Mouse (Mus musculus) lung, embryonic 16.5 days (tissue): ENCODE measurements at regions not wholly inside any gene's neighbourhood (a gene's known extent, or its start where the extent isn't known, plus 50 kb on each side); places are given as distances from the start of the nearest gene placed in this dataset.

ENCODE experiments used
- ATAC-seq: fragments of 200-750 bp; cut with Nextera tagmentation; 2 replicates; pipeline ENCODE4 v1.8.0; 2017; ENCODE audit warnings: low read depth, mild to moderate bottlenecking, moderate library complexity
- H3K27ac ChIP-seq: fragments of 300-500 bp; sonication (generic); 2 replicates; pipeline ENCODE4 v1.5.1; 2014; ENCODE audit warnings: mild to moderate bottlenecking, control low read depth, low read length
- H3K27me3 ChIP-seq: fragments of 300-500 bp; sonication (generic); 2 replicates; pipeline ENCODE4 v1.6.1; 2014; ENCODE audit warnings: low read depth, low read length, mixed read lengths; ENCODE audit not compliant: control insufficient read depth, insufficient read depth
- H3K36me3 ChIP-seq: fragments of 300-500 bp; sonication (generic); 2 replicates; pipeline ENCODE4 v1.6.1; 2014; ENCODE audit warnings: low read length; ENCODE audit not compliant: control insufficient read depth, insufficient read depth
- H3K4me1 ChIP-seq: fragments of 300-500 bp; sonication (generic); replicated peaks from 2 replicates; pipeline ENCODE4 v1.6.1; 2014; ENCODE audit warnings: low read length, mixed read lengths; ENCODE audit not compliant: control insufficient read depth, insufficient read depth
- H3K4me2 ChIP-seq: fragments of 300-500 bp; sonication (generic); 2 replicates; pipeline ENCODE4 v1.6.1; 2014; ENCODE audit warnings: low read depth, low read length, control low read depth
- H3K4me3 ChIP-seq: fragments of 300-500 bp; sonication (generic); 2 replicates; pipeline ENCODE4 v1.5.1; 2014; ENCODE audit warnings: mild to moderate bottlenecking, low read length, control low read depth
- H3K9ac ChIP-seq: fragments of 300-500 bp; sonication (generic); 2 replicates; pipeline ENCODE4 v1.6.1; 2014; ENCODE audit warnings: low read length, control low read depth
- H3K9me3 ChIP-seq: fragments of 300-500 bp; sonication (generic); 2 replicates; pipeline ENCODE4 v1.6.1; 2016; ENCODE audit warnings: low read length; ENCODE audit not compliant: control insufficient read depth
- WGBS: fragments of 180-500 bp; shearing (Covaris S2); extraction: QIAGEN DNeasy Blood & Tissue Kit; methylation state at CpG from one replicate; pipeline ENCODE4 v1.1.7; 2014; 5-methylcytosine and 5-hydroxymethylcytosine counted together

GRCm38 (mm10) chr7:82970599-82970998 lies 103.5 kb downstream of the Mex3b start:
- no peaks in the 10 kb centered on the region for H3K27me3 ChIP-seq
- no peak for ATAC-seq
- H3K36me3 ChIP-seq, result no peaks in the 10 kb centered on the region
- no peak overlapping the region for H3K4me2 ChIP-seq
- H3K9ac ChIP-seq, result no peak overlapping the region
- no peak overlapping the region for H3K4me3 ChIP-seq
- H3K9me3 ChIP-seq, result no peaks in the 10 kb centered on the region
- H3K4me1 ChIP-seq, result no peaks in the 10 kb centered on the region
- H3K27ac ChIP-seq, result no peak overlapping the region
- 83% methylated on average over 1 of the region's 1 CpGs for WGBS

- Histone ChIP-seq H3K27me3 (no peaks in the 10 kb centered on the region), H3K4me2 (no peak overlapping the region), H3K4me3 (no peak overlapping the region), H3K9me3 (no peaks in the 10 kb centered on the region), H3K9ac (no peak overlapping the region), H3K36me3 (no peaks in the 10 kb centered on the region), H3K4me1 (no peaks in the 10 kb centered on the region), H3K27ac (no peak overlapping the region)
- 90% methylated on average over 5 of the region's 5 CpGs for WGBS
- ATAC-seq, result no peak
These were observed 104.1 kb downstream of the Mex3b start for GRCm38 (mm10) chr7:82971244-82971643.

GRCm38 (mm10) chr7:82972214-82973006 lies 105.3 kb downstream of the Mex3b start:
- no peak overlapping the region for H3K27ac ChIP-seq
- H3K4me2 ChIP-seq, result no peak overlapping the region
- H3K4me1 ChIP-seq, result no peaks in the 10 kb centered on the region
- WGBS, result 50% methylated on average over 12 of the region's 12 CpGs
- ATAC-seq, result no peak
- H3K9ac ChIP-seq, result no peak overlapping the region
- H3K36me3 ChIP-seq, result no peaks in the 10 kb centered on the region
- no peak overlapping the region for H3K4me3 ChIP-seq
- no peaks in the 10 kb centered on the region for H3K27me3 ChIP-seq
- H3K9me3 ChIP-seq, result no peaks in the 10 kb centered on the region

GRCm38 (mm10) chr7:82990708-82991107 lies 123.6 kb downstream of the Mex3b start:
- Histone ChIP-seq H3K9me3 (no peaks in the 10 kb centered on the region), H3K4me3 (no peak overlapping the region), H3K27ac (no peak overlapping the region), H3K36me3 (no peaks in the 10 kb centered on the region), H3K27me3 (no peaks in the 10 kb centered on the region), H3K4me1 (no peaks in the 10 kb centered on the region), H3K4me2 (no peak overlapping the region), H3K9ac (no peak overlapping the region)
- ATAC-seq, result no peak

GRCm38 (mm10) chr7:82993136-82993535 lies 126.0 kb downstream of the Mex3b start:
- no peak for ATAC-seq
- H3K27me3 ChIP-seq, result no peaks in the 10 kb centered on the region
- no peaks in the 10 kb centered on the region for H3K36me3 ChIP-seq
- H3K4me3 ChIP-seq, result no peak overlapping the region
- H3K9me3 ChIP-seq, result no peaks in the 10 kb centered on the region
- 61% methylated on average over 5 of the region's 5 CpGs for WGBS
- H3K4me1 ChIP-seq, result no peaks in the 10 kb centered on the region
- no peak overlapping the region for H3K4me2 ChIP-seq
- no peak overlapping the region for H3K9ac ChIP-seq
- H3K27ac ChIP-seq, result no peak overlapping the region

- no peak for ATAC-seq
- Histone ChIP-seq H3K9ac (no peak overlapping the region), H3K27ac (no peak overlapping the region), H3K4me3 (no peak overlapping the region), H3K27me3 (no peaks in the 10 kb centered on the region), H3K4me1 (no peaks in the 10 kb centered on the region), H3K4me2 (no peak overlapping the region), H3K9me3 (no peaks in the 10 kb centered on the region), H3K36me3 (no peaks in the 10 kb centered on the region)
- 52% methylated on average over 2 of the region's 2 CpGs for whole genome bisulfite sequencing
These were observed 131.7 kb downstream of the Mex3b start for GRCm38 (mm10) chr7:82998848-82999247.

GRCm38 (mm10) chr7:83007540-83007939 lies 140.4 kb downstream of the Mex3b start:
- H3K4me2 ChIP-seq, result no peak overlapping the region
- no peak for ATAC-seq
- WGBS, result 80% methylated on average over 4 of the region's 4 CpGs

GRCm38 (mm10) chr7:83012145-83012544 lies 145.0 kb downstream of the Mex3b start:
- no peak overlapping the region for H3K27ac ChIP-seq
- no peaks in the 10 kb centered on the region for H3K4me1 ChIP-seq
- H3K9me3 ChIP-seq, result no peaks in the 10 kb centered on the region
- H3K36me3 ChIP-seq, result no peaks in the 10 kb centered on the region
- no peak for ATAC-seq
- WGBS, result 72% methylated on average over 2 of the region's 2 CpGs
- H3K4me2 ChIP-seq, result no peak overlapping the region
- H3K9ac ChIP-seq, result no peak overlapping the region
- H3K27me3 ChIP-seq, result no peaks in the 10 kb centered on the region
- H3K4me3 ChIP-seq, result no peak overlapping the region

More at GRCm38 (mm10) chr7:83007540-83007939, 140.4 kb downstream of the Mex3b start:
- no peak overlapping the region for H3K9ac ChIP-seq
- no peaks in the 10 kb centered on the region for H3K36me3 ChIP-seq
- H3K4me3 ChIP-seq, result no peak overlapping the region
- H3K27ac ChIP-seq, result no peak overlapping the region
- H3K9me3 ChIP-seq, result no peaks in the 10 kb centered on the region
- H3K4me1 ChIP-seq, result no peaks in the 10 kb centered on the region
- no peaks in the 10 kb centered on the region for H3K27me3 ChIP-seq

- ATAC-seq, result no peak
- WGBS, result 62% methylated on average over 7 of the region's 7 CpGs
- no peaks in the 10 kb centered on the region for H3K27me3 ChIP-seq
These were observed 147.9 kb downstream of the Mex3b start for GRCm38 (mm10) chr7:83014725-83015690.

More at GRCm38 (mm10) chr7:83014725-83015690, 147.9 kb downstream of the Mex3b start:
- no peaks in the 10 kb centered on the region for H3K4me1 ChIP-seq
- H3K4me2 ChIP-seq, result no peak overlapping the region
- H3K9ac ChIP-seq, result no peak overlapping the region
- no peaks in the 10 kb centered on the region for H3K9me3 ChIP-seq
- no peaks in the 10 kb centered on the region for H3K36me3 ChIP-seq
- H3K4me3 ChIP-seq, result no peak overlapping the region
- H3K27ac ChIP-seq, result no peak overlapping the region
